Mouse (Mus musculus): Measurements from ENCODE around the gene Gm10696.
"Not testable (repeated sequence)": the region's sequence is repeated elsewhere in the genome, so short reads cannot be mapped to it uniquely, and the experiment has no call there.

The Gm10696 gene

DNA sequence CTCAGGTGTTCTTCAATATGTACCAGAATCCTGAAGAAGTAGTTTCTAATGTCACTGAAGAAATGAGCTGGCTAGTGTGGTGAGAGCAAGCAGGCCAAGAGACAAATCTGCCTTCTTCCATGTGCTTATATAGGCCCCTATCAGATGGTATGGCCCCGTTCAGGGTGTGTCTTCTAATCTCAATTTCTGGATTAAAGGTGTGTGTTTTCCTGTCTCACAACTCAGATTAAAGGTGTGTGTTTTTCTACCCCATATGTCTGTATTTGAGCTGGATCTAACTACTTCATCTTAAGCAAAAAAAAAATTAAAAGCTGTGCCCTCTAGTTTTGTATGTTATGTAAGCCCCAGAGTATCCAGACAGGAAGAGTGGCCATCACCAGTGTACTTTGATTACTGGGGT lies at the start of gene Gm10696:
Gm10696 (minus strand) TSS at position 101 of the 400 bp plus-strand sequence.
- not testable (repeated sequence) for DNase-seq (ENCODE audit: low read depth)

DNA sequence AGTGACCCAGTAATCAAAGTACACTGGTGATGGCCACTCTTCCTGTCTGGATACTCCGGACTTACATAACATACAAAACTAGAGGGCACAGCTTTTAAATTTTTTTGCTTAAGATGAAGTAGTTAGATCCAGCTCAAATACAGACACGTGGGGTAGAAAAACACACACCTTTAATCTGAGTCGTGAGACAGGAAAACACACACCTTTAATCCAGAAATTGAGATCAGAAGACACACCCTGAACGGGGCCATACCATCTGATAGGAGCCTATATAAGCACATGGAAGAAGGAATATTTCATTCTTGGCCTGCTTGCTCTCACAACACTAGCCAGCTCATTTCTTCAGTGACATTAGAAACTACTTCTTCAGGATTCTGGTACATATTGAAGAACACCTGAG lies 18.4 kb upstream of the Gm10696 start, which contains the start of gene Gm5286:
Gm5286 (plus strand) TSS at position 301 of the 400 bp plus-strand sequence.
- DNase-seq (ENCODE audit: low read depth): not testable (repeated sequence)

- not testable (repeated sequence) for DNase-seq (ENCODE audit: low read depth)
Measured at GRCm38 (mm10) chr3:94167351-94167750, 10.6 kb downstream of the Gm10696 start.

All from 416B (cell line).